Mouse (Mus musculus) liver (tissue): ENCODE results near the gene Zan.

Experiments
- DNase-seq: peaks from one replicate; pipeline ENCODE4 v3.0.0-alpha.2; 2020; ENCODE audit warnings: mixed read lengths

The Zan gene

DNA sequence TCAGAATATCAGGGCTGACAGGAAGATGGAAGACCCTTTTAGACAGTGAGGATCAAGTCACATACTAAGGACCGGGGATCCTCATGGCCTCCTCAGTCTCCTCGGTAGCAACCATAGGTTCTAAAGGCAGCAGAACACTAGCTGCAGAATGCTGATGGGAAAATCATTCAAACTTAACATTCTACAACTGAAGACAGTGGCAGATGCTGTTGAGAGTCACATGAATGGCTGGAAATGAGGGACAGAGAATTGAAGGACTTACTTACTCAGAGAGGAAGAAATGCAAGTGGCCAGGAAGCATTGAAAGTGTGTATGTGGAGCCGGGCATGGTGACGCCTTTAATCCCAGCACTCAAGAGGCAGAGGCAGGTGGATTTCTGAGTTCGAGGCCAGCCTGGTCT, at the start of gene Zan:
Gene Zan (minus strand): TSS at position 101 of the 400 bp plus-strand sequence.
- DNase-seq: no peak

GRCm38 (mm10) chr5:137526192-137526936, 49.5 kb upstream of the Zan start:
- peak; percentile 74 for DNase-seq

- DNase-seq: no peak
Observed at GRCm38 (mm10) chr5:137525511-137525910, 48.6 kb upstream of the Zan start.

- DNase-seq: no peak
Observed at GRCm38 (mm10) chr5:137524671-137525070, 47.8 kb upstream of the Zan start.

GRCm38 (mm10) chr5:137524251-137524515, 47.3 kb upstream of the Zan start:
- DNase-seq: no peak

- no peak for DNase-seq
Observed at GRCm38 (mm10) chr5:137523396-137524250, 46.8 kb upstream of the Zan start.

DNA sequence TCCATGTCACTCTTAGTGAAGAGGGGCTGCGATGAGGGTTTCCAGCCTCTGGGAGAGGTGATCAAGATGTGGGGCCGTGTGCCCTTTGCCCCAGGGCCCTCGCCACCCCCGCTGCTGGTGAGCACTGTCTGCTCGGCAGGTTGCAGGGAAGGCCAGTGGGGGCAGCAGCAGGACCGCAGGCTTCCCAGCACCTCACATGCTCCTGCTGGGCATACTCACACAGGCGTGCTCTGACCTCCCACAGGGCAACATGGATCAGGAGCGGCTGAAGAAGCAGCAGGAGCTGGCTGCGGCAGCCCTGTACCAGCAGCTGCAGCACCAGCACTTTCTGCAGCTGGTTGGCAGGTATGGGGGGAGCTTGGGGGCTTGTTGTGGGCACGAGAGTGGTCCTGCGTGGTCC, 45.8 kb upstream of the Zan start:
- DNase-seq: no peak

- no peak for DNase-seq
Observed at GRCm38 (mm10) chr5:137521861-137522260, 45.0 kb upstream of the Zan start.

- DNase-seq: no peak
Observed at GRCm38 (mm10) chr5:137519691-137520550, 43.1 kb upstream of the Zan start.

DNA sequence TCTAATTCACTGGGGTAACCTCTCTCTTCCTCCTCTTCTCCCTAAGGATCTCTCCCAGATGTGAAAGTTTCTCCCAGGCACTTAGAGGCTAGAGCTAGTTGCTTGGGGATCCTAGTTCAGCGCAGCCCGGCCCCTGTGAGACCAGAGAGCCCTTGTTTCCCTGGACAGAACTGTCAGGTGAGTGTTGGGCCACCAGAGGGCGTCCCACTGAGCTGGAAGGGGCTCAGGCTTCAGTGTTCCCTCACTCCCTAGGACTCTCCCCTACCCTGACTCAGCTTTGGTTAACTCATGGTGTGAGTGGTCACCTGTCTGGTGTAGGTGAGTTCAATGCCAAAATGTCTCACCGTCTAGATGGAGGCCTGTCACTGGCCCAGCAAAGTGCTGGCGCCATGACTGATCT, 41.6 kb upstream of the Zan start, which contains the start of gene Gigyf1:
Gene Gigyf1 (plus strand): TSS at position 113 of the 400 bp plus-strand sequence.
- DNase-seq: peak; percentile 49

GRCm38 (mm10) chr5:137514811-137515210, 37.9 kb upstream of the Zan start:
- no peak for DNase-seq

GRCm38 (mm10) chr5:137513951-137514721, 37.3 kb upstream of the Zan start:
- no peak for DNase-seq

- peak; percentile 43 for DNase-seq
Observed at GRCm38 (mm10) chr5:137512847-137513794, 36.3 kb upstream of the Zan start.

DNA sequence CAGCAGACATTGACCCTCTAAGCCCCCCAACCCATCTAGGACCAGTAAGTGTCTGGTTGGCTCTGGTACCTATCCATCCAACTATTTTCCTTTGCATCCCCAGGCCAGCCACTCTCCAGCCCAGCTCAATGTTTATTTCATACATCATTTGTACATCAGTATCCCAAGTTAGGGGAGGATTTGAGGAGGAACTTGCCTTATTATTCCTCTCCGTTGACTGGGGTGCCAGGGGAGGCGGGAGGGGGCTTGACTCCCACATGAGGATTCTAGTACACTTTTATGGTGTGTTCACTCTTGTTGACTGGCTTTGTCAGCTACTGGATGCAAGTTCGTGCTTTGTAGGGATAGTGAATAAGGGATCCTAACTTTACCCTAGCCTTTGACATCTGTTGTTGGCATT, 34.8 kb upstream of the Zan start:
- DNase-seq: no peak

GRCm38 (mm10) chr5:137510573-137511390, 33.9 kb upstream of the Zan start:
- no peak for DNase-seq

GRCm38 (mm10) chr5:137510014-137510501, 33.2 kb upstream of the Zan start:
- peak; percentile 74 for DNase-seq

DNA sequence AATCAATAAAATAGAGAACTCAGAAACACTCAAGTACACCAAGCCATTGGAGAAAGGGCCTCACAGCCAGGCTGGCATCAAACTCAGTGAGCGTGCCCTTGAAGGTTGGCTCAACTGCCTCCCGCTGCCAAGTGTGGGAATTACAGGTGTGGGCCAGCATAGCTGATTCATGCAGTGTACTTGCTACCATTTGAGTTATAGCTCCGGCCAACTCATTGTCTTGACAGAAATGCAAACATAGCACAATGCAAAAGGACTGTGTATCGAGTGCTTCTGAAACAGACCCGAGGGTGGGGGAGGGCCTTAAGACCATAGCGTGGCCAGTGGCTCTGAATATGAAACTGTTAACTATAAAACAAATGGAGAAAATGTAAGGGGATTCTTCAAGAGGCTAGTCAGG, 27.2 kb upstream of the Zan start:
- DNase-seq: peak; percentile 46

DNA sequence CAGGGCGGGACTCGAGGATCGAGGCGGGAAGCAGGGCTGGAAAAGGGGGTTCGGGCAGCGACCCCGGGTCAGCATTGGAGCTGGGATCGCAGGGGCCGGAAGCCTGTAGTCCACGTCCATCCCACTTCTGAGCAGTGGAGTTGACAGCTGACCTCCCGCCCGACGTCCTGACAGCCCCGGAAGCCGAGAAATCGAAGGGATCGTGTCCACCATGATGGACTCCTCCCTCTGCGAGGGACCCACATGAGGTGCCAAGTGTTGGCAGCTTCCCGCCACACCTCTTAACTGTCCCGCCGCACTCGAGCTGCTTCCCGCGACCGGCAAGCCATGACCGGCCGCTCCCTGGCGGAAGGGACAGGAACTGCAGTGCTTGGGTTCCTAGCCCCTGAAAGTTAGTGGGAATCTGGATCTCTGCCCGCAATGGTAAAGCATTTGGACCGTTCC, 25.8 kb upstream of the Zan start:
- DNase-seq: peak; percentile 91

DNA sequence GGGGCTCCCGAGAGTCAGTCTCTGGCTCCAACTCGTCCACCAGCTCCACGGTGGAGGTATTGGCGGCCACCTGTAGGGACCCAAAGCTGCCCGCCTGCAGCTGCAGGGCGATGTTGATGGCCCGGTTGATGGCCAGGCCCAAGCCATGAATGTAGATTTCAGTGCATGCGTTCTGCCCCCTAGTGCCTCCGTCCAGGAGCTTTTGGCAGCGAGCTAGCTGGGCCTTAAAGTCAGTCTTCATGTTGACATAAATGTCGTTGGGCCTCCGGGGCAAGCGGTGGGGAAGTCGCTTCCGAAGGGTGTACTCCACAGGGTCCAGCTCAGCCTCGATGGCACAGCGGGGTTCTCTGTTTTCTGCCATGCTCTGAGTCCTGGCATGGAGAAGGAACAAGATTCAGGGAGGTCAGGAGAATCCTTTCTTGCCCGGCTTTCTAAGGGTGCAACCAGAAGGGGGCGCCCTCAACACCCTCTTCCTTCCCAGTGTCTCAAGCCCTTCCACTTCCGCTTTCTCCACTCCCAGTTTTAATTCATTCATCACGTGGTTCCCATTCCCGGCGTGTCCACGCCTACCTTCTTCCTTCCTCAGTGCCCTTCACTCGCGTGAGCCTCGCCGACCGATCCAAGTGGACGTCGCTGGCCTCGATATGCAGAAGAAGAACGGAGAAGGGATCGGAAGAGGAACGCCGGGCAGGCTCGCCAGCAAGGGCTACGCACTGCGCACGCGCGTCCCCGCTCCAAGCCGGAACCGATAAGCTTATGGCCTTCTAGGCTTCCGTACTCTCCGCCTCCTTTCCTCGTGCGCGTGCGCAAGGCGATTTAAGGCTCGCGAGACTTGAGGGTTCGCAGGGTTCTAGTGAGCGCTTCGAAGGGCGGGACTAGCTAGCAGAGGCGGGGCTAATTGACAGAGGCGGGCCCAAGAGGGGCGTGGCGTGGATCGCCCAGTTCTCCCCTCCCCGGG, 25.1 kb upstream of the Zan start, which contains the start of gene Pop7:
Gene Pop7 (minus strand): TSS at position 810 of the 958 bp plus-strand sequence.
- peak; percentile 100 for DNase-seq
